Mouse (Mus musculus): ENCODE results near the gene Ralgps1.

GRCm38 (mm10) chr2:33368486-33368885 is 2.8 kb downstream of the Ralgps1 start:
- no peak for TF ChIP-seq CTCF (IDR thresholded peaks at IDR 0.05; ENCODE audit: control insufficient read depth, insufficient read depth, low read length)
- no peak for TF ChIP-seq POLR2A (IDR thresholded peaks at IDR 0.05; ENCODE audit: borderline replicate concordance, control insufficient read depth, low read depth, low read length)
